Mouse (Mus musculus): ENCODE results near the gene Mgp. TPM values are rescaled to one million over a fixed set of nuclear protein-coding genes. Genes with fewer than 3 reads are reported as not detected.
"Not testable (repeated sequence)": the region's sequence is repeated elsewhere in the genome, so short reads cannot be mapped to it uniquely, and the experiment has no call there.

Gene Mgp
- polyA plus RNA-seq, 1 experiment = 132 TPM

DNA sequence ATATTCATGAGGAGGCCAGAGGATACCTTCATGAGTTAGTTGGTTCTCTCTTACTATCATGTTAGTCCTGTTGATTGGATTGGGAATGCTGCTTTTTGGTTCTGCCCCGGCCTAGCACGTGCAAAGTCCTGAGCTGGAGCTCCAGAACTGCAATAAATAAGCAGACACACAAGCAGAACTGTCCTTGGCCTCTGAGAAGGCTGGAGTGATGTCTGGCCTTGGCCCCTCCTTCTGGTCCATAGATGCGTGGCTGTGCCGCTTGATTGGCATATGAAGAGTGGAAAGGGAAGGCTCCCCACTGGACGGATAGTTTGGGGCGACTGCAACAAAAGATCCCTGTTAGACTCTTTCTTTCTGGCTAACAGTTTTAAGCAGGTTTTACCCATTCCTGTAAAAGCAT, 13.4 kb upstream of the Mgp start:
- H3K4me2 ChIP-seq (ENCODE audit: low read depth) = no peak overlapping the region
- no peaks in the 10 kb centered on the region for H3K36me3 ChIP-seq (ENCODE audit: control insufficient read depth, insufficient read depth)
- no peak overlapping the region for H3ac ChIP-seq (ENCODE audit: control insufficient read depth, insufficient read length)
- no peaks in the 10 kb centered on the region for H3K27me3 ChIP-seq (ENCODE audit: control insufficient read depth, insufficient read depth, insufficient read length)
- no peak overlapping the region for H3K4me3 ChIP-seq
- H3K79me2 ChIP-seq (ENCODE audit: control insufficient read depth, insufficient read depth) = no peaks in the 10 kb centered on the region
- TF ChIP-seq MYOD1 (IDR thresholded peaks at IDR 0.05; ENCODE audit: control insufficient read depth in 1 of 3, insufficient read length in 2 of 3, low read depth in 2 of 3) (no peak), CEBPB (IDR thresholded peaks at IDR 0.05; ENCODE audit: insufficient read depth, poor library complexity, severe bottlenecking) (no peak), MAX (IDR thresholded peaks at IDR 0.05; ENCODE audit: low read depth) (no peak), TCF12 (IDR thresholded peaks at IDR 0.05; ENCODE audit: insufficient read depth, poor library complexity, severe bottlenecking) (no peak), POLR2AphosphoS2 (IDR thresholded peaks at IDR 0.05; ENCODE audit: insufficient read length, low read depth) (no peak), MYOG (IDR thresholded peaks at IDR 0.05; ENCODE audit: control insufficient read depth in 1 of 3, insufficient read depth in 1 of 3, insufficient read length in 2 of 3, low read depth in 2 of 3) (no peak), SRF (IDR thresholded peaks at IDR 0.05; ENCODE audit: control insufficient read depth, insufficient read length, low read depth) (no peak), USF1 (IDR thresholded peaks at IDR 0.05; ENCODE audit: low read depth) (no peak), REST (IDR thresholded peaks at IDR 0.05; ENCODE audit: insufficient read depth, insufficient read length) (no peak), TCF3 (IDR thresholded peaks at IDR 0.05; ENCODE audit: insufficient read length, low read depth) (no peak), E2F4 (IDR thresholded peaks at IDR 0.05; ENCODE audit: insufficient read depth) (no peak), POLR2A (IDR thresholded peaks at IDR 0.05; ENCODE audit: insufficient read length, low read depth) (no peak)

DNA sequence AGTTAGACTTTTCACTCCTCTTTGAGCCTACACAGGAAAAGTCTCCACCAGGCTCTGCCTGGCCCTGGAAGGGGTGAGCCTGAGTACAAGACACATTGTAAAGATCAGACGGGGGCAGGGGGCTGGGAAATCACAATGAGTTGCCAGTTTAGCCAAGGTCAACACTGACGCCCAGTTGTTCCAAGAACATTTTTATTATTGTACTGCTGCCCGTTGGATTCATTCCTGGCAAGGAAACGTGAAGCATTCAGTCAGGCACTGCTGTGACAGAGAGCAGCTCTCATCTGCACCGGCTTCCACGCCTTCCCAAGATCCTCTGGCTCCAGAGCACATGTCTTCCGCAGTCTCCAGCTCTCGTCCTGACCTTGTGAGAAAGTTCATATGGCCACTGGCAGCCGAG, 12.2 kb upstream of the Mgp start:
- Histone ChIP-seq H3K36me3 (ENCODE audit: control insufficient read depth, insufficient read depth) (no peaks in the 10 kb centered on the region), H3K27me3 (ENCODE audit: control insufficient read depth, insufficient read depth, insufficient read length) (no peaks in the 10 kb centered on the region), H3ac (ENCODE audit: control insufficient read depth, insufficient read length) (no peak overlapping the region), H3K79me2 (ENCODE audit: control insufficient read depth, insufficient read depth) (no peaks in the 10 kb centered on the region), H3K4me2 (ENCODE audit: low read depth) (no peak overlapping the region), H3K4me3 (no peak overlapping the region)
- TF ChIP-seq USF1 (IDR thresholded peaks at IDR 0.05; ENCODE audit: low read depth) = no peak
- TF ChIP-seq E2F4 (IDR thresholded peaks at IDR 0.05; ENCODE audit: insufficient read depth) = no peak

DNA sequence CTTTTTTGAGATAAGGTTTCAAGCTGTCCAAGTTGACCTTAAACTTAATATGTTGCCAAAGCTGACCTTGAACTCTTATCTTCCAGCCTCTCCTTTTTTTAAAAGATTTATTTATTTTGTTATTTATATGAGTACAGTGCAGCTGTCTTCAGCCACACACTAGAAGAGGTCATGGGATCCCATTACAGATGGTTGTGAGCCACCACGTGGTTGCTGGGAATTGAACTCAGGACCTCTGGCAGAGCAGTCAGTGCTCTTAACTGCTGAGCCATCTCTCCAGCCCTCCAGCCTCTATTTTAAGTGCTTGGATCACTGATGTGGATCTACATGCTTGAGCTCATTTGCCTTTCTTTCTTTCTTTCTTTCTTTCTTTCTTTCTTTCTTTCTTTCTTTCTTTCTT, 9.1 kb upstream of the Mgp start:
- H3ac ChIP-seq (ENCODE audit: control insufficient read depth, insufficient read length); H3K4me2 ChIP-seq (ENCODE audit: low read depth); H3K36me3 ChIP-seq (ENCODE audit: control insufficient read depth, insufficient read depth); H3K79me2 ChIP-seq (ENCODE audit: control insufficient read depth, insufficient read depth); H3K4me3 ChIP-seq; H3K27me3 ChIP-seq (ENCODE audit: control insufficient read depth, insufficient read depth, insufficient read length): not testable (repeated sequence)

GRCm38 (mm10) chr6:136883961-136884360, 8.3 kb upstream of the Mgp start:
- no peaks in the 10 kb centered on the region for H3K36me3 ChIP-seq (ENCODE audit: control insufficient read depth, insufficient read depth)
- no peak overlapping the region for H3K4me3 ChIP-seq
- H3ac ChIP-seq (ENCODE audit: control insufficient read depth, insufficient read length) = no peak overlapping the region
- TF ChIP-seq TCF12 (IDR thresholded peaks at IDR 0.05; ENCODE audit: insufficient read depth, poor library complexity, severe bottlenecking) (no peak), CEBPB (IDR thresholded peaks at IDR 0.05; ENCODE audit: insufficient read depth, poor library complexity, severe bottlenecking) (no peak), E2F4 (IDR thresholded peaks at IDR 0.05; ENCODE audit: insufficient read depth) (no peak), MYOG (IDR thresholded peaks at IDR 0.05; ENCODE audit: control insufficient read depth in 1 of 3, insufficient read depth in 1 of 3, insufficient read length in 2 of 3, low read depth in 2 of 3) (no peak), SRF (IDR thresholded peaks at IDR 0.05; ENCODE audit: control insufficient read depth, insufficient read length, low read depth) (no peak), MAX (IDR thresholded peaks at IDR 0.05; ENCODE audit: low read depth) (no peak)
- H3K4me2 ChIP-seq (ENCODE audit: low read depth) = no peak overlapping the region
- H3K27me3 ChIP-seq (ENCODE audit: control insufficient read depth, insufficient read depth, insufficient read length) = no peaks in the 10 kb centered on the region
- H3K79me2 ChIP-seq (ENCODE audit: control insufficient read depth, insufficient read depth) = no peaks in the 10 kb centered on the region

DNA sequence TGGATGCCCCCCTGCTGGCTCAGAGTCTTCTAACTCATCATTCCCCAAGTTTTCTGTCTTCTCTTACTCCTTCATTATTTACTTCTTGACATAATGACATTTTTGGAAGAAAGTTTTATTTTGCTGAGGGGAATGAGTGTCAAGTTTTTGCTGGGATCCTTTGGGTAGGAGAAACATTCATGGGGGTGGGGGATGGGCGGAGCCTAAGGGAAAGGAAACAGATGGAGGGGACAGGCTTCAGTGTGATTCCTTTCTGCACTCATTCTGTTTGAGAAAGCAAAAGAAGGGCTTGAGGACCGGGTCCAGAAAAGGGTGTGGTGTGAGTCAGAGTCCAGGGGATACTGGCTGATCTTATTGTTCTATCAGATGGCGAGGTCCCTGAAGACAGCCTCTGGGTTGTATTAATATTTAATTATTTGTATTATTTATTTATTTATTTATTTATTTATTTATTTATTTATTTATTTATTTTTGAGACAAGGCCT, 7.8 kb upstream of the Mgp start:
- TF ChIP-seq MAX (IDR thresholded peaks at IDR 0.05; ENCODE audit: low read depth) (no peak), MYOD1 (IDR thresholded peaks at IDR 0.05; ENCODE audit: control insufficient read depth in 1 of 3, insufficient read length in 2 of 3, low read depth in 2 of 3) (no peak), POLR2AphosphoS2 (IDR thresholded peaks at IDR 0.05; ENCODE audit: insufficient read length, low read depth) (no peak), REST (IDR thresholded peaks at IDR 0.05; ENCODE audit: insufficient read depth, insufficient read length) (no peak), SRF (IDR thresholded peaks at IDR 0.05; ENCODE audit: control insufficient read depth, insufficient read length, low read depth) (no peak), TCF3 (IDR thresholded peaks at IDR 0.05; ENCODE audit: insufficient read length, low read depth) (no peak), POLR2A (IDR thresholded peaks at IDR 0.05; ENCODE audit: insufficient read length, low read depth) (no peak), TCF12 (IDR thresholded peaks at IDR 0.05; ENCODE audit: insufficient read depth, poor library complexity, severe bottlenecking) (no peak), MYOG (IDR thresholded peaks at IDR 0.05; ENCODE audit: control insufficient read depth in 1 of 3, insufficient read depth in 1 of 3, insufficient read length in 2 of 3, low read depth in 2 of 3) (no peak), CEBPB (IDR thresholded peaks at IDR 0.05; ENCODE audit: insufficient read depth, poor library complexity, severe bottlenecking) (no peak), USF1 (IDR thresholded peaks at IDR 0.05; ENCODE audit: low read depth) (no peak), E2F4 (IDR thresholded peaks at IDR 0.05; ENCODE audit: insufficient read depth) (no peak)
- Histone ChIP-seq H3K4me3 (no peak overlapping the region), H3K27me3 (ENCODE audit: control insufficient read depth, insufficient read depth, insufficient read length) (no peaks in the 10 kb centered on the region), H3K79me2 (ENCODE audit: control insufficient read depth, insufficient read depth) (no peaks in the 10 kb centered on the region), H3ac (ENCODE audit: control insufficient read depth, insufficient read length) (no peak overlapping the region), H3K36me3 (ENCODE audit: control insufficient read depth, insufficient read depth) (no peaks in the 10 kb centered on the region), H3K4me2 (ENCODE audit: low read depth) (no peak overlapping the region)

Measured in myocyte (in vitro differentiated cells).